Mouse (Mus musculus) ovary, adult 18-20 months (tissue): ENCODE measurements around the gene Vps53.

Experiments used
- DNase-seq: peaks from one replicate; pipeline ENCODE4 v3.0.0; 2022; ENCODE audit warnings: low spot score, mixed read lengths

Gene Vps53

GRCm38 (mm10) chr11:76110416-76110815 is 69.0 kb downstream of the Vps53 start:
- no peak for DNase-seq

DNA sequence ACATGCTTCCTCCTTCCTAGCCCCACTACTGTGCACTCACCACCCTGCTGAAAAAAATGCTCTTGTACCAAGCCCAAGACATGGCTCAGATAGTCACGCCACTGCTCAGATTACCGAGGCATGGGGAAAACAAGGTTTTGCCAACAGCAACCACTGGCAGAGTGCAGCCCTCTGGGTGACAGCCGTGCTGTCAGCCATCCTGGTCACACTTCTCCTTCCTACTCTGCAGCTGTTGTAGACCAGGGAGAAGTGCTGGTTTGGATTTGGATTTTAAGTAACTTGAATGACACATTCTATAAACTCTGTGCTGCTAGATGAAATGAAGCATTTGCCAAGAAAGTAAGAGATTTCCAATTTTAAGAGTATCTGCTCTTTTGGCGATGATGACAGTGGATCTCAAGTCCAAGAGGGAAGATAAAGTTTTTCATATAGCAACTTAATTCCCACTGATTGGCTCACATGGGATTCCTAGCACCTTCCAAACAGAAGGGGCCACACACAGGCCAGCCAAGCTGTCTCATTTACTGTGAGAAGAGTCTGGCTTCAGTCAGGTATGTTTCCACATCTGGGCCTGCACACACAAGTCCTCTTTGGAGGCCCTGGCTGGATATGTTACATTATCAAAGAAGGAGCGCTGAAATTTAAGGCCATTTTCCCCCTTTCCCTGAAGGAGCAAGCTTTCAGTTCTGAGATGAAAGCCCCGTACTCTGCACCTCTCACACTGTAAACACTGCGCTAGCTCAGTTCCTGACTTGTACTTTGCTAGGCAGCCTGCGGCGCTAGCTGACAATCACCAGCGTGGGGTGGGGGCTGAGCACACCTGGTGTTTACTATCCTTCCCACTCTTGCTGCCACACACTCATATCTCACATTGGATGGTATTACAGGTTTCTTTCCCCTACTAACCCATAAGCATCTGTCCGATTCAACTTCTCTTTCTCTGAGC is 72.6 kb downstream of the Vps53 start:
- no peak for DNase-seq

DNA sequence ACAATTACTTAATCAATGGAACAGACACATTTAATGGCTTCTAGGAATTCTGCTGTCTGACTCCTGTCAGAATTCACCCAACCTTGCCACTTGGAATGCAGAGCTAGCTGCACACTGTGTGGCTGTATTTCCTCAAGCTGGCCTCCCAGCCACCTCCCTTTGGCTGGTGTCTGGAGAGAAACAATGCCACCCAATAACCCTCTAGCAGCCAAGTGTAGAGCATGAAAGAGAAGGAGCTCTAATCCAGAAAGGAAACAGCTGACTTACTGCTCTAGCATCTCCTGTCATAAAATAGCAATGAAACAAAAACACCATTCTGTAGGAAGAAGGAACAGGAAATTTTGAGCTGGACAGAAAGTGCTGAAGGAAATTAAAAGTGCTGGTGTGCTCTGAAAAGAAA is 78.3 kb downstream of the Vps53 start:
- DNase-seq, result no peak

- peak; percentile 29 for DNase-seq
Observed at GRCm38 (mm10) chr11:76099193-76099975, 80.1 kb downstream of the Vps53 start.

DNA sequence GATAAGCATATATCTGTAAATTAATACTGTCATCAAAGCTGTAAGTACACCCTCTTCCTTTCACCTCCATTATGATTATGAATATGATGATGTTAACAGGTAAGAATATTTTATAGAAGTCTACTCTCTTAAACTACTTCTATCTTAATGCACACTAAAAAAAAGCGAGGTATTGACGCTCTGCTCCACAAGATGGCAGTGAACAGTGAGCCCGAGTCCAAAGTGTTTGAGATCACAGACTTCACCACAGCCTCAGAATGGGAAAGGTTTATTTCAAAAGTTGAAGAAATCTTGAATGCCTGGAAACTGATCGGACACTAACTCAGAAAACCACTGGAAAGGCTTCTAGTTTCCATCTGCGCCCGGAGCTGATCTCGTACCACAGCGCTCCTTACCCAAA is 85.8 kb downstream of the Vps53 start:
- no peak for DNase-seq

- DNase-seq, result peak; percentile 40
Observed at GRCm38 (mm10) chr11:76089776-76090175, 89.7 kb downstream of the Vps53 start.

DNA sequence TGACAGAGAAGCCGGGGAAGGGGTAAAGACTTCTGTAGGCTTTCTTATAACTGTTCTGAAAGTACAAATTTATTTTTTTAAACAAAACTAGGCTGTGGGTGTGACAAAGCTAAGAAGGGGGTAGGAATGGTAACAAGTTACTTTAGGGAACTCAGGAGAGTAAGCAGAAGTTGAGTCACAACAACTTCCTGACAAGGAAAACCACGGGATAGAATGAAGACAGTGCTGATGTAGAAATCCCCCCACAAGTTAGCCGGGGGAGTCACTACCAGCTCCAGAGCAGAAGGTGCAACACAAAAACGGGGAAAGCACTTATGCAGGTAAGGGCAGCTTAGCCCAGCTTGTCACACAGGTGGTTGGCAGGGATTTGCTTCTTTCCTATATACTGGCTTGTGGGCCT is 90.9 kb downstream of the Vps53 start:
- DNase-seq, result no peak

DNA sequence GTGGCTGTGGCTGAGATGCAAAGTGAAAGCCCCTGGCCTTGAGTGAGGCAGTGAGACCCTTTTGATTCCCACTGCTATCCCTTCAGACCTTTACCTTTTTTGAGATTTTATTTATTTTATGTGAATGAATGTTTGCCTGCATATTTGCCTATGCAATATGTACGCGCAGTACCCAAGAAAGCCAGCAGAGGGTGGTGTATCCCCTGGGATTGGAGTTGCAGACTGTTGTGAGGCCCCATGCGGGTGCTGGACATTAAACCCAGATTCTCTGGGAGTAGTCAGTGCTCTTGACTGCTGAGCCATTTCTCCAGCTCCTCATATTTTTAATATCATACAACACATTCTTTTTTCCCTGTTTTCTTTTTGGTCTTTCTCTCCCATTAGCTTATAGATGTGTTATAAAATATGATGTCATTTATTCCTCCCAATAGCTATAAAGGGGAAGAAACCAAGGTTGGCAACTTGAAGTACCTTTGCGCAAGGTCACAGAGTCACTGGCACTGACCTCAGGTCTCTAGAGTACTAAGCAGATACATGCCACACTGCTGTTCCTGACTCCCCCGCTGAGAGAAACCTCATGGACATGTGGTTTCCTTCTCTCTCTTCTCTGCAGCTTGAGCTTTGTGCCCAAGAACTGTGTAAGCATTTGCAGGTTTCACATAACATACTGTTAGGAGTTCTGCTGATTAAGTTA is 93.4 kb downstream of the Vps53 start:
- DNase-seq, result no peak

DNA sequence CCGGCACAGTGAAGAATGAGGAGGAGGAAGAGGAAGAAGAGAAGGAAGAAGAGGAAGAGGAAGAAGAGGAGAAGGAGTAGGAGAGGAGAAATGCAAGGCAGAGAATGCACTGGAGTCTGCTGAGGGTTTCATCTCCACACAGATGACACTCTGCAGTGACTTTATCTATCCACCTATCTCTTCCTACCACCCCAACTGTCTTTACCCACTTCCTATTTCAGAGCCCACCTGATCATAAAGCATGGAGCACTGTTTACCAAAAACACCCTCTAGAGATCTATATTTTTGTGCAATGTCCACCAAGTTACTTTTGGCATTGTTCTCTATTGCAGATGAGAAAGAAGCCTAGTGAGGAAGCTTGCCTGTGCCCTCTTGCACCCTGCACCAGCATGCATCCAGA is 94.5 kb downstream of the Vps53 start:
- no peak for DNase-seq

GRCm38 (mm10) chr11:76083941-76084367 is 95.5 kb downstream of the Vps53 start:
- DNase-seq, result no peak

- DNase-seq, result no peak
Observed at GRCm38 (mm10) chr11:76081048-76081640, 98.3 kb downstream of the Vps53 start.

DNA sequence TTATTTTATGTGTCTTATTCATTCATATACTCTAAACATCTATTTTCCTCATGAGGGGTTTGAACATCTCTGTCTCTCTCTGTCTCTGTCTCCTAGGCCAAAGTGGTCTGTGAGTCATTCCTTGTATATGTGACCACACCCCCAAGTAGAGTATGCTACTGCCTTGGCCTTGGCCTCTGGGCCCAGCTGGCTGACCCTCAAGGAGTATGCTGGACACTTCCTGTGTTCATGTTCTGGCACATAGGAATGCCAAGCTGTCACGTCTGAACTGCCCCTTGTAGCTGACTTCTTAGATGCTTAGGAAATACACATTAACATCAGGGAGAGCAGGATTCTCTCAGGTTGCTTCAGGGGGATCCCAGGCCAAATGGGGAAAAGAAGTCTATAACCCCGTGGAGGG is 99.2 kb downstream of the Vps53 start:
- no peak for DNase-seq

- peak; percentile 13 for DNase-seq
Observed at GRCm38 (mm10) chr11:76077341-76077740, 102.1 kb downstream of the Vps53 start.

- no peak for DNase-seq
Observed at GRCm38 (mm10) chr11:76074296-76075093, 105.0 kb downstream of the Vps53 start.

DNA sequence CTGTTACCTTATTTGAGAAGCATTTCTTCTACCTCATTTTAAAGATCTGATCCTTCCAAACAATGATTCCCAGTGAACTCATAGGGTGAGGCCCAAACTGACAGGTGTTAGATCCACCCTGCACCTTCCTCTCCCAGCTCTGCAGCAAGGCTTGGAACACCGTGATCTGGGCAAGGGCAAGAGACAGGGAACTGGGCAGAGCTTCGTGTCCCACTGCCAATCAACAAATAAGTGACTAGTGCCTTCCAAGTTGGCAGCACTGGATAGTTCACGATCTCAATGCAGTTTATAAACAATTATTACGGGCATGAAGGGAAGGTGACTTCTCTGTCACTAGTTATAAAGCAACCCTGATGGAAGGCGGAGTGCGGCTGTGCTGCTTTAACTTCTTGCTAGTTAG is 109.6 kb downstream of the Vps53 start:
- DNase-seq, result no peak

DNA sequence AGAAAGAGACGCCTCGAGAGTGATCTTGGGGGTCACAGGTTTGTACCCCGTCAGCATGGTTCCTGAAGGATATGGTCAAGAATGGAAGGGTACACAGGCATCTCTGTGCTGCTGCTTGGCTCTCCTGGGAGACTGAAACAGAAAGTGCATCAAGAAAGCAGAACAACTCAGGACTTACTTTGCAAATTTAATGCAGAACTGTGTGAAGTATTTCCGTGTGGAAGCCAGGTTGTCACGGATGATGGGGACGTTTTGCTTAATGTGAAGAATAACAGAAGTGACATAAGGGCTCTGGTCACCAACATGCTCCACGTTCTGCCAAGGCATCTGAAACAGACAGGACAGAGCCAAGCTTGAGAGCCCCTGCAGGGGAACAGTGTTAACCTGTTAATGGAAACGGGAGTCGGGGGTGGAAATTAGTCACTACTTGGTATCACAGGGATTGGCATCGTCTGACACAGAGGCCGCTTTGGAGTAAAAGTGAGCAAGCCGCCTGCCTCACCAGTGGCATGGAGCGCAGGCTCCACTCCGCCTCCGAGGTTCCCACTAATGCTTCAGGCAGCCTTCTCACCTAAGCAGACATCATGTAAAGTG is 112.8 kb downstream of the Vps53 start:
- no peak for DNase-seq

- peak; percentile 65 for DNase-seq
Observed at GRCm38 (mm10) chr11:76065521-76066095, 113.8 kb downstream of the Vps53 start.

- no peak for DNase-seq
Observed at GRCm38 (mm10) chr11:76064411-76064810, 115.0 kb downstream of the Vps53 start.

DNA sequence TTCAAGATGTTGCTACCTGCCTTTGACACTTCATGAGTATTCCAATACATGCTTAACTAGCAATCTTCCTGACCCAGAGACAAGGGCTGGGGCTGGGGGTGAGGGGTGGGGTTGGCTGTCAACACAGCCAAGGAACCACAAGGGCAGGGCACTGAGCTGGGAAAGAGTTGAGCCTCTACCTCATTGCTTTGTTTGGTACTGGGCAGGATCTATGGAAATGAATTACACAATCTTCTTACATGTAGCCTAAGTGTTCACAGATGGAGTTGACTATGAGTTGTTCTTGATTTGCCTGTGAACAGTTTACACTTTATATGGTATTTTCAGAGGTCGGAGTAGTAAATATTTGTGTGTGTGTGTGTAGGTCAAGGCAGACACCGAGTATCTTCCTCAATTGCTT is 118.5 kb downstream of the Vps53 start:
- no peak for DNase-seq

GRCm38 (mm10) chr11:76059971-76060370 is 119.5 kb downstream of the Vps53 start:
- DNase-seq, result no peak
